ENCODE assay signal across 24 mouse cellular contexts in the genomic region with DNA sequence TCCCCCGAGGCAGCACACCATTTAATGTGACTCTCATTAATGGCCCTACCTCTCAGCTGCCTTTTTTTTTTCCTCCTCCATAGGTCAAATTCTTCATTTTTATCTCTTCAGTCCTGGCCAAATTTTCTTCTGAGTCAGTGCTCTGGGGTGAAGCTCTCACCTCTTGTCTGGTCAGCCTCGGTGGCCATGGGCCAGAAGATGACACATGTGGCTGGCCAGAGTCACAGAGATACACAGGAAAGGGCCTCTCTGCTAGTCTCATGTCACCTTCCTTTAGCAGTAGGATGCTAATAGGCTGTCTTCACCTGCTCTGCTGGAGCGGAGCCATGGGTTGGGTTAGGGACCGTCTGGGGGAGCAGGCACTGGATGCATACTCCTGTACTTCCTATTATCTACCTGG. TPM values are rescaled to one million over a fixed set of nuclear protein-coding genes. Genes with fewer than 3 reads are reported as not detected.
DNase-seq lines count a peak whose midpoint lies in the region; ATAC-seq lines count a peak whose summit lies in the region.
"Had no signal": no experiment of that assay in that cellular context is flagged by ENCODE, and none has a peak within 500 bp of the region (broad histone marks: within the 10 kb centered on the region; RNA-seq: fewer than 3 reads in every experiment).

No protein-coding gene starts in this region.

- DNase-seq in Muller cell, postnatal 12 days (ENCODE audit: inconsistent ontology term): peak; percentile 36
- peak; percentile 49 for DNase-seq in adrenal gland, adult 8-10 months
- peak; percentile 76 to 81 for DNase-seq in adrenal gland, postnatal 36 days
- DNase-seq in right cerebral cortex, postnatal 14 days: no peak
- DNase-seq in embryo, embryonic 9.5 days (ENCODE audit: extremely low spot score): no peak
- DNase-seq: cerebellum, adult 8-10 months; cerebellum, postnatal 14 days; forebrain, postnatal 0 days; gastrocnemius, postnatal 14 days; heart, postnatal 36 days; kidney, adult 8-10 months had no signal

- H3K4me3 ChIP-seq in megakaryocyte, embryonic 14.5 days (replicated peaks): peak overlapping the region; percentile 57
- H3K4me3 ChIP-seq in intestine, embryonic 15.5 days (replicated peaks): no peak overlapping the region
- H3K4me3 ChIP-seq: embryonic facial prominence, embryonic 10.5 days; forebrain, embryonic 13.5 days; heart, embryonic 13.5 days; hindbrain, embryonic 15.5 days had no signal

- H3K9me3 ChIP-seq in megakaryocyte, embryonic 14.5 days: no peaks in the 10 kb centered on the region
- no peaks in the 10 kb centered on the region for H3K9me3 ChIP-seq in intestine, embryonic 15.5 days
- H3K9me3 ChIP-seq: embryonic facial prominence, embryonic 10.5 days; forebrain, embryonic 13.5 days; heart, embryonic 13.5 days; hindbrain, embryonic 15.5 days had no signal

- no peak overlapping the region for H3K27ac ChIP-seq in intestine, embryonic 15.5 days
- H3K27ac ChIP-seq: embryonic facial prominence, embryonic 10.5 days; forebrain, embryonic 13.5 days; heart, embryonic 13.5 days; hindbrain, embryonic 15.5 days had no signal

- H3K27me3 ChIP-seq in megakaryocyte, embryonic 14.5 days (replicated peaks): no peaks in the 10 kb centered on the region
- H3K27me3 ChIP-seq in intestine, embryonic 15.5 days (replicated peaks): no peaks in the 10 kb centered on the region
- H3K27me3 ChIP-seq: forebrain, embryonic 13.5 days; hindbrain, embryonic 15.5 days had no signal

- H3K36me3 ChIP-seq in megakaryocyte, embryonic 14.5 days (replicated peaks; ENCODE audit: low read length): peaks cover 98% of the 10 kb centered on the region
- H3K36me3 ChIP-seq in intestine, embryonic 15.5 days: no peaks in the 10 kb centered on the region
- H3K36me3 ChIP-seq: embryonic facial prominence, embryonic 10.5 days; heart, embryonic 13.5 days had no signal

- ATAC-seq in megakaryocyte, adult 5-6 weeks (ENCODE audit: poor library complexity, severe bottlenecking): no peak
- ATAC-seq in intestine, embryonic 15.5 days: no peak
- ATAC-seq: activated CD4-positive, CD25-positive, alpha-beta regulatory T cell, adult 4 months; forebrain, embryonic 13.5 days; forebrain, postnatal 0 days; intestine, postnatal 0 days had no signal

- 71% methylated on average over 4 of the region's 4 CpGs for WGBS in intestine, embryonic 15.5 days

- no peak overlapping the region for H3K4me2 ChIP-seq in intestine, embryonic 15.5 days (replicated peaks)
- H3K4me2 ChIP-seq: forebrain, embryonic 13.5 days; heart, embryonic 13.5 days; hindbrain, embryonic 15.5 days had no signal

- no peak overlapping the region for H3K9ac ChIP-seq in intestine, embryonic 15.5 days
- H3K9ac ChIP-seq: forebrain, embryonic 13.5 days; forebrain, postnatal 0 days; heart, embryonic 13.5 days; hindbrain, embryonic 15.5 days had no signal

- peaks cover 100% of the 10 kb centered on the region for H3K4me1 ChIP-seq in megakaryocyte, embryonic 14.5 days
- no peaks in the 10 kb centered on the region for H3K4me1 ChIP-seq in intestine, embryonic 15.5 days (replicated peaks)
- H3K4me1 ChIP-seq: heart, embryonic 13.5 days had no signal

RNA-seq across cellular contexts. Expression of a gene that starts 11.1 kb away (rescaled TPM):
- polyA plus RNA-seq in megakaryocyte, embryonic 14.5 days (2012; ENCODE audit: insufficient read depth, low replicate concordance): 224 and 350 TPM in 2 replicates
- total RNA-seq in megakaryocyte, adult 5-6 weeks (2015): 0.11 TPM in 1 of 2 replicates, not detected in the other
- 0.18 TPM in 1 of 2 replicates, not detected in the other for total RNA-seq in megakaryocyte, adult 5-6 weeks (2017)
- 10 to 100 TPM in 2 of 4 experiments, 1 to 10 TPM in 2; 3.6 to 14.9 (median 8.5) TPM for total RNA-seq in adrenal gland, adult 8-10 months (2022)
- total RNA-seq in adrenal gland, postnatal 36 days (2021): 1 to 10 TPM; 3.2 to 3.7 TPM
- 3.5 and 3.6 TPM in 2 replicates for polyA plus RNA-seq in intestine, embryonic 15.5 days (2015; fragmentation: Nextera tagmentation; extraction: Ambion mirVana)
- polyA plus RNA-seq: activated CD4-positive, CD25-positive, alpha-beta regulatory T cell, adult 4 months had no signal

RNA-seq across cellular contexts. Expression of a gene that starts 54.3 kb away (rescaled TPM):
- not detected in 2 replicates for polyA plus RNA-seq in megakaryocyte, embryonic 14.5 days (2012; ENCODE audit: insufficient read depth, low replicate concordance)
- total RNA-seq in megakaryocyte, adult 5-6 weeks (2015): not detected in 2 replicates
- total RNA-seq in megakaryocyte, adult 5-6 weeks (2017): not detected in 2 replicates
- total RNA-seq in adrenal gland, adult 8-10 months (2022): 1 to 10 TPM in 2 of 4 experiments, under 1 TPM in 1, not detected in 1; 0.91 to 3.3 (median 1.5) TPM
- under 1 TPM; 0.56 TPM for total RNA-seq in adrenal gland, postnatal 36 days (2021)
- polyA plus RNA-seq in intestine, embryonic 15.5 days (2015; fragmentation: Nextera tagmentation; extraction: Ambion mirVana): not detected in 2 replicates
- total RNA-seq: gastrocnemius, adult 18-20 months; gastrocnemius, postnatal 14 days; granulocyte monocyte progenitor cell, adult 5-6 weeks; heart, adult 8-10 months; heart, postnatal 36 days had no signal
- polyA plus RNA-seq: activated CD4-positive, CD25-positive, alpha-beta regulatory T cell, adult 4 months; embryonic facial prominence, embryonic 10.5 days; heart, embryonic 13.5 days; heart, postnatal 0 days; intestine, postnatal 0 days had no signal

RNA-seq across cellular contexts. Expression of a gene that starts 58.8 kb away (rescaled TPM):
- 0.85 and 5.4 TPM in 2 replicates for polyA plus RNA-seq in megakaryocyte, embryonic 14.5 days (2012; ENCODE audit: insufficient read depth, low replicate concordance)
- total RNA-seq in megakaryocyte, adult 5-6 weeks (2015): 7.6 and 7.7 TPM in 2 replicates
- total RNA-seq in megakaryocyte, adult 5-6 weeks (2017): 2.0 and 2.9 TPM in 2 replicates
- 10 to 100 TPM; 14.1 to 46.3 (median 30.9) TPM for total RNA-seq in adrenal gland, adult 8-10 months (2022)
- 10 to 100 TPM; 11.9 to 14.9 TPM for total RNA-seq in adrenal gland, postnatal 36 days (2021)
- polyA plus RNA-seq in intestine, embryonic 15.5 days (2015; fragmentation: Nextera tagmentation; extraction: Ambion mirVana): 5.6 and 7.0 TPM in 2 replicates

Comparison
In these comparisons a context has a peak if more than half of its experiments do, and no peak if none do; other contexts are left out.
1. DNase-seq: peak in Muller cell, postnatal 12 days (single experiment), adrenal gland, adult 8-10 months (single experiment) and adrenal gland, postnatal 36 days (2 of 2); none in right cerebral cortex, postnatal 14 days (single experiment) and embryo, embryonic 9.5 days (single experiment).